Mouse (Mus musculus): ENCODE measurements around the gene Qrfp. TPM values are rescaled to one million over a fixed set of nuclear protein-coding genes. Genes with fewer than 3 reads are reported as not detected.

Qrfp gene
- polyA plus RNA-seq, 1 experiment from 2014 or later: 0.25 TPM

DNA sequence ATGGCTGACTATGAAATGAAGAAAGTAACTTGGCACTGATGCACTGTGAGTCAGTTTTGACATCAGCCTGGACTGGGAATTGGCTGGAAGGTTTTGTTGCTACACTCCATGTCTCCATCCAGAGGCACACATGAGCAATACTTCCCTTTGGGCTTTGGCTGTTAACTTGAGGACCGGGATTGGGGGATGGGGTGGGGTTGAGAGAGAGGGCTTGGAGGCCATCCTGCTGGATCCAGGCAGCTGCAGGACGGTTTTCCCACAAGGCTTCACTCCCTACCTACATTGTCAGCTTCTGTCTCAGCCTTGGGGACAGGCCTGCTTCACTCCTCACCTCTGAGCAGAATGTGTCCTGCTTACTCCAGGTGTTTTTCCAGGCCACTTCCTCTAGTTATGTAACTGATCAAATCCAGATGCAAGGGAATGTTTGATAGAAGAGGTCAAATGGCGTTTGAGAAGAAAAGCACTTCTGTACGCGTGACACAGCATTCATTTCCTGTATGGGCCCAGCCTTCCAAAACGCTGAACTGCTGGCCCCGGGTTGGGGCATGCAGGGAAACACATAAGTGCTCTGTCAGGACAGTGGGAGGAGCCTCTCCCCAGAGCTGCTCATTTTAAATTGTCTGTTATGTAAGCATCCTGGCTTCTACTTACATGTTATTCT, 39.5 kb downstream of the Qrfp start:
- H3K9ac ChIP-seq (replicated peaks; ENCODE audit: low read depth, low read length): no peak overlapping the region
- H3K9me3 ChIP-seq (ENCODE audit: control insufficient read depth, low read depth, low read length): no peaks in the 10 kb centered on the region
- H3K4me3 ChIP-seq (ENCODE audit: low read depth, low read length): no peak overlapping the region
- ATAC-seq (ENCODE audit: insufficient number of reproducible peaks, insufficient read depth, low FRiP score, low read depth): peak; percentile 59
- H3K27ac ChIP-seq (ENCODE audit: low read length): peak overlapping the region; percentile 76
- H3K4me2 ChIP-seq (replicated peaks; ENCODE audit: low read depth, low read length): peak overlapping the region; percentile 23
- WGBS: 9% methylated on average over 7 of the region's 7 CpGs
- no peaks in the 10 kb centered on the region for H3K27me3 ChIP-seq (ENCODE audit: control insufficient read depth, insufficient read depth, low read length)
- peaks cover 58% of the 10 kb centered on the region for H3K4me1 ChIP-seq (ENCODE audit: control insufficient read depth, insufficient read depth, low read length)
- no peaks in the 10 kb centered on the region for H3K36me3 ChIP-seq (ENCODE audit: control insufficient read depth, insufficient read depth, low read length)

DNA sequence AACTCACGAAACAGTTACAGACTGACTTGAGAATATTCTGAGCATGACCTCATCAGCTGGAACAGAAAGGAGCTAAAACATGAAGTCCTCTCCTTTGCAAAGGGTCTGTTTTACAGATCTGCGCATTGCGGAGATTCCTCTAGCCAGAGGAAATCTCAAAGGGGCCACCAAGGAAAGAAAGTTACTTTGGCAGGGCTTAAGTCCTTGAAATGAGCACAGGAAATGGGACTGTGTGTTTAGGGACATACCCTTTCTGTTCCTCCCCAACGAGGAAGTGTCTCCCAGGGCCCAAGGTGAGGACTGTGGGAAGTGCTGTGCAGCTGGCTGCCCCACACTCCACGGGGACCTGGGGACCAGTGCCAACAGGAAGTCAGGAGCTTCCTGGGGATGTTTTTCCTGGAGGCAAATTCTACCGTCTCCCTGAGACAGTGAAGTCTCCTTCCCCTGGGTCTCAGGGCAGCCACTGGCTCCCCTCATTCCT, 40.7 kb downstream of the Qrfp start:
- Histone ChIP-seq H3K9me3 (ENCODE audit: control insufficient read depth, low read depth, low read length) (no peaks in the 10 kb centered on the region), H3K4me1 (ENCODE audit: control insufficient read depth, insufficient read depth, low read length) (peaks cover 64% of the 10 kb centered on the region), H3K27me3 (ENCODE audit: control insufficient read depth, insufficient read depth, low read length) (no peaks in the 10 kb centered on the region), H3K4me3 (ENCODE audit: low read depth, low read length) (no peak overlapping the region), H3K9ac (replicated peaks; ENCODE audit: low read depth, low read length) (no peak overlapping the region), H3K36me3 (ENCODE audit: control insufficient read depth, insufficient read depth, low read length) (no peaks in the 10 kb centered on the region), H3K4me2 (replicated peaks; ENCODE audit: low read depth, low read length) (peak overlapping the region; percentile 19; the same call in 1 of the 2 replicates), H3K27ac (ENCODE audit: low read length) (peak overlapping the region; percentile 76)
- 21% methylated on average over 6 of the region's 6 CpGs for WGBS
- no peak for ATAC-seq (ENCODE audit: insufficient number of reproducible peaks, insufficient read depth, low FRiP score, low read depth)

DNA sequence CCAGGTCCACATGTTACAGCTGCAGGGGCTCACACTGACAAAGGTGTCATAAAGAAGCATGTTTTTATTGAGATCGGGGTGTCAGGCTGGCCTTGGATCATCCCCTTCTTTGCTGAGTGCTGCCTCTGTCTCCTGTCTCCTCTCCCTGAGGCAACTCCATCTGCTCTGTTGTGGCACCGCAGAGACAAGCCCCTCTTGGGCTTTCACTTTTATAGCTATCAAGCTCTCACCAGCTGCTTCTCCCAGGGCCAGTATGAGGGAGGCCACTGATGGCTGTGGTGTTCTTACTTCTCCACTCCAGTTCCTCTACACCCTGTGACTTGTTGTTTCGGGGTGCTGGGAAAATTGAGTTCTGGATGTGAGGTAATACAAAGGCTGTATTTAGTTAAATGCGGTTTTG, 41.3 kb downstream of the Qrfp start:
- H3K9me3 ChIP-seq (ENCODE audit: control insufficient read depth, low read depth, low read length): no peaks in the 10 kb centered on the region
- no peak overlapping the region; the same call in 1 of the 2 replicates for H3K4me3 ChIP-seq (ENCODE audit: low read depth, low read length)
- H3K9ac ChIP-seq (replicated peaks; ENCODE audit: low read depth, low read length): no peak overlapping the region; the same call in 1 of the 2 replicates
- H3K36me3 ChIP-seq (ENCODE audit: control insufficient read depth, insufficient read depth, low read length): peaks cover 3% of the 10 kb centered on the region; the same call in 1 of the 2 replicates
- peak overlapping the region; percentile 76 for H3K27ac ChIP-seq (ENCODE audit: low read length)
- H3K27me3 ChIP-seq (ENCODE audit: control insufficient read depth, insufficient read depth, low read length): no peaks in the 10 kb centered on the region
- WGBS: 35% methylated on average over 4 of the region's 4 CpGs
- no peak for ATAC-seq (ENCODE audit: insufficient number of reproducible peaks, insufficient read depth, low FRiP score, low read depth)
- H3K4me2 ChIP-seq (replicated peaks; ENCODE audit: low read depth, low read length): peak overlapping the region; percentile 19
- H3K4me1 ChIP-seq (ENCODE audit: control insufficient read depth, insufficient read depth, low read length): peaks cover 64% of the 10 kb centered on the region

DNA sequence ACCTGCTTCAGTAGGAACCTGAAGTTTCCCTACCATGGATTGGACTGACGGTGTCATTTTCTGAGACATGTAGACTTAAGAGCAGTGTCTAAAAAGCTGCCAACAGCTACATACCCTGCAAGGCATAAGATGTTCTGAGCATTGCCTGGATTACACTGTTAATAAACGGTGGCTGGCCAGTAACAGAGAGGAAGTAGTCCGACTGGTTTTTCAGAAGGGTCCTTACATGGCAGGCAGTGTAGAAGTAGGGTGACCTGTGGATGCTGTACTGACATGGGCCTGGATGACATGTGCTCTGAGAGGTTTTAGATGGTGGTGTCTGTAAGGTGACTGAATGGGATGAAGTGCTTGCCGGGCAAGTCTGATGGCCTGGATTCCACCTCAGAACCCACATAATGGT, 42.6 kb downstream of the Qrfp start:
- WGBS: 56% methylated on average over 4 of the region's 4 CpGs
- Histone ChIP-seq H3K36me3 (ENCODE audit: control insufficient read depth, insufficient read depth, low read length) (peaks cover 3% of the 10 kb centered on the region; the same call in 1 of the 2 replicates), H3K9me3 (ENCODE audit: control insufficient read depth, low read depth, low read length) (no peaks in the 10 kb centered on the region), H3K4me1 (ENCODE audit: control insufficient read depth, insufficient read depth, low read length) (peaks cover 67% of the 10 kb centered on the region), H3K27me3 (ENCODE audit: control insufficient read depth, insufficient read depth, low read length) (no peaks in the 10 kb centered on the region), H3K9ac (replicated peaks; ENCODE audit: low read depth, low read length) (no peak overlapping the region), H3K27ac (ENCODE audit: low read length) (no peak overlapping the region), H3K4me2 (replicated peaks; ENCODE audit: low read depth, low read length) (no peak overlapping the region), H3K4me3 (ENCODE audit: low read depth, low read length) (no peak overlapping the region)
- no peak for ATAC-seq (ENCODE audit: insufficient number of reproducible peaks, insufficient read depth, low FRiP score, low read depth)

DNA sequence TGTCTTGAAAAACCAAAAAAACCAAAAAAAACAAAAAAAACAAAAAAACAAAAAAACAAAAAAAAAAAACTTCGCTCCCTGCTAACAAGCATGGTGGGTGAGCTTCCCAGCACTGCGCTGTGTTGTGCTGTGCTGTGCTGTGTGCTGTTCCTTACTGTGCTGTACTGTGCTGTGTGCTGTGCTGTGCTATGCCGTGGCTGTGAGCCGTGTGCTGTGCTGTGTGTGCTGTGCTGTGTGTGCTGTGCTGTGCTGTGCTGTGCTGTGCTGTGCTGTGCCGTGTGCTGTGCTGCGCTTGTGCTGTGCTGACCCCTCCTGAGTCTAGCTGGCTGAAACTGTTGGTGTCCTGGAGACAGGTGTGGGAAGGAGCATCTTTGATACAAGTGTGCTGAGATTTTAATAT, 43.3 kb downstream of the Qrfp start:
- H3K4me1 ChIP-seq (ENCODE audit: control insufficient read depth, insufficient read depth, low read length): peaks cover 73% of the 10 kb centered on the region

DNA sequence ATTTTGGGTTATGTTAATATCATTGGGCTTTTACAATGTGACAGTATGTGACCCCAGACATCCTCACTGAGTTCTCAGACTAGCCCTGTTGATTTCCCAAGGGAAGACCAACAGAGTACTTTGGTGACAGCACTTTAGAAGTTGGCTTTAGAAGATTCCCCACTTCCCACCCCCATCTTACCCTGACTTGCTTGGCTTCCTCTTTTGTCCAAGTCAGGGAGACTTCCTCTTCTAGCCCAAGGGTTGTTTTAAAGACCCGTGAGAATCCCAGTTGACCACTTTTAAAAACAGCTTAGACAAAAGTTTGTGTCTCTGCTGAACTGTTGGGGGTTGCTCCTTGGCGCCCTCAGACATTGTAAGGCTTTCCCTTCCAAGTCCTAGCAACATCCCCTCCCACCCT, 47.1 kb downstream of the Qrfp start:
- peaks cover 42% of the 10 kb centered on the region for H3K4me1 ChIP-seq (ENCODE audit: control insufficient read depth, insufficient read depth, low read length)

More for the DNA sequence above, 43.3 kb downstream of the Qrfp start:
- Histone ChIP-seq H3K27ac (ENCODE audit: low read length) (no peak overlapping the region), H3K36me3 (ENCODE audit: control insufficient read depth, insufficient read depth, low read length) (peaks cover 3% of the 10 kb centered on the region; the same call in 1 of the 2 replicates), H3K27me3 (ENCODE audit: control insufficient read depth, insufficient read depth, low read length) (no peaks in the 10 kb centered on the region), H3K9me3 (ENCODE audit: control insufficient read depth, low read depth, low read length) (no peaks in the 10 kb centered on the region), H3K4me3 (ENCODE audit: low read depth, low read length) (no peak overlapping the region), H3K9ac (replicated peaks; ENCODE audit: low read depth, low read length) (no peak overlapping the region), H3K4me2 (replicated peaks; ENCODE audit: low read depth, low read length) (no peak overlapping the region)
- 95% methylated on average over 6 of the region's 6 CpGs for WGBS
- ATAC-seq (ENCODE audit: insufficient number of reproducible peaks, insufficient read depth, low FRiP score, low read depth): no peak

DNA sequence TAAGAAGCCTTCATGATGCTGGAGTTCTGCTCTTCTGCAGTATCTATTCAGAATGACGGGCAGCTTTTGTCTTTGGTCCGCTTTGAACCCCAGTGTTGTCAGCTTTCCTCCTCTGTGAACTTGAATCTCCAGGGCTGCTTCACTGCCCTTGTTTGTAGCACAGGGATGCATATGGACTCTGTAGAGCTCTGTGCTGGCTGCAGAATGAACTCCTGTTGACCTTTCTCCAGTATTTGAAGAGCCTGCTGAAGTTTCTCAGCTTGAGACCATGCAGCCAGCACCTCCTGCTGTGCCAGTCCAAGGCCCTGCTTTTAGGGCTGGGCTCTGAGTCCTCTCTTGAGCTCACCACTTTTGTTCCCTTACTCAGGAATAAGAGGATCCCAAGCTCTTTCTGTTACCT, 47.5 kb downstream of the Qrfp start:
- no peaks in the 10 kb centered on the region for H3K9me3 ChIP-seq (ENCODE audit: control insufficient read depth, low read depth, low read length)
- H3K27ac ChIP-seq (ENCODE audit: low read length): peak overlapping the region; percentile 56; the same call in 1 of the 2 replicates
- WGBS: 29% methylated on average over 2 of the region's 2 CpGs
- H3K27me3 ChIP-seq (ENCODE audit: control insufficient read depth, insufficient read depth, low read length): no peaks in the 10 kb centered on the region
- H3K9ac ChIP-seq (replicated peaks; ENCODE audit: low read depth, low read length): no peak overlapping the region
- ATAC-seq (ENCODE audit: insufficient number of reproducible peaks, insufficient read depth, low FRiP score, low read depth): no peak
- peak overlapping the region; percentile 99; the same call in 1 of the 2 replicates for H3K4me3 ChIP-seq (ENCODE audit: low read depth, low read length)
- H3K4me1 ChIP-seq (ENCODE audit: control insufficient read depth, insufficient read depth, low read length): peaks cover 38% of the 10 kb centered on the region
- H3K36me3 ChIP-seq (ENCODE audit: control insufficient read depth, insufficient read depth, low read length): peaks cover 3% of the 10 kb centered on the region; the same call in 1 of the 2 replicates
- peak overlapping the region; percentile 89 for H3K4me2 ChIP-seq (replicated peaks; ENCODE audit: low read depth, low read length)

More for the DNA sequence above, 47.1 kb downstream of the Qrfp start:
- Histone ChIP-seq H3K27me3 (ENCODE audit: control insufficient read depth, insufficient read depth, low read length) (no peaks in the 10 kb centered on the region), H3K27ac (ENCODE audit: low read length) (peak overlapping the region; percentile 56; the same call in 1 of the 2 replicates), H3K9ac (replicated peaks; ENCODE audit: low read depth, low read length) (no peak overlapping the region), H3K36me3 (ENCODE audit: control insufficient read depth, insufficient read depth, low read length) (peaks cover 3% of the 10 kb centered on the region; the same call in 1 of the 2 replicates), H3K9me3 (ENCODE audit: control insufficient read depth, low read depth, low read length) (no peaks in the 10 kb centered on the region), H3K4me2 (replicated peaks; ENCODE audit: low read depth, low read length) (peak overlapping the region; percentile 89), H3K4me3 (ENCODE audit: low read depth, low read length) (no peak overlapping the region)
- WGBS: 30% methylated on average over 2 of the region's 2 CpGs
- ATAC-seq (ENCODE audit: insufficient number of reproducible peaks, insufficient read depth, low FRiP score, low read depth): no peak

DNA sequence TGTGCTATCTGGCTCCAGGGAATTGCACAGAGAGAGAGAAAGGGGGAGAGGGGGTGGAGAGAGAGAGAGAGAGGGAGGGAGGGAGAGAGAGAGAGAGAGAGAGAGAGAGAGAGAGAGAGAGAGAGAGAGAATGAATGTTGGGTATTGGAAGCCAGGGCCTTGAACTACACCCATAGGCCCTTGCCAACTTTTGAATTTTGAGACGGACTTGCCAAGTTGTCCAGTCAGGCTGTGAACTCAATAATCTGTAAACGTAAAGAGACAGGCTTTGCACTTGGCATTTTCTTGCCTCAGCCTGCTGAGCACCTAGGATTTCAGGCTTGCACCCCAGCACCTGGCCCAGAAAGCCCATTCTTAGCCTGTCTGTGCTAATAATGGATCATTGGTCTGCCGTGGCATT, 48.2 kb downstream of the Qrfp start:
- H3K4me3 ChIP-seq (ENCODE audit: low read depth, low read length): peak overlapping the region; percentile 99; the same call in 1 of the 2 replicates
- WGBS: 15% methylated on average over 3 of the region's 3 CpGs
- H3K27me3 ChIP-seq (ENCODE audit: control insufficient read depth, insufficient read depth, low read length): no peaks in the 10 kb centered on the region
- peak overlapping the region; percentile 40; the same call in 1 of the 2 replicates for H3K27ac ChIP-seq (ENCODE audit: low read length)
- no peak overlapping the region; the same call in 1 of the 2 replicates for H3K9ac ChIP-seq (replicated peaks; ENCODE audit: low read depth, low read length)
- peaks cover 37% of the 10 kb centered on the region for H3K4me1 ChIP-seq (ENCODE audit: control insufficient read depth, insufficient read depth, low read length)
- peak overlapping the region; percentile 89 for H3K4me2 ChIP-seq (replicated peaks; ENCODE audit: low read depth, low read length)
- no peaks in the 10 kb centered on the region for H3K9me3 ChIP-seq (ENCODE audit: control insufficient read depth, low read depth, low read length)
- ATAC-seq (ENCODE audit: insufficient number of reproducible peaks, insufficient read depth, low FRiP score, low read depth): no peak
- H3K36me3 ChIP-seq (ENCODE audit: control insufficient read depth, insufficient read depth, low read length): peaks cover 3% of the 10 kb centered on the region; the same call in 1 of the 2 replicates

Measured in stomach, embryonic 14.5 days (tissue).